9 mouse cellular contexts compared by ENCODE assay signal in the genomic region with DNA sequence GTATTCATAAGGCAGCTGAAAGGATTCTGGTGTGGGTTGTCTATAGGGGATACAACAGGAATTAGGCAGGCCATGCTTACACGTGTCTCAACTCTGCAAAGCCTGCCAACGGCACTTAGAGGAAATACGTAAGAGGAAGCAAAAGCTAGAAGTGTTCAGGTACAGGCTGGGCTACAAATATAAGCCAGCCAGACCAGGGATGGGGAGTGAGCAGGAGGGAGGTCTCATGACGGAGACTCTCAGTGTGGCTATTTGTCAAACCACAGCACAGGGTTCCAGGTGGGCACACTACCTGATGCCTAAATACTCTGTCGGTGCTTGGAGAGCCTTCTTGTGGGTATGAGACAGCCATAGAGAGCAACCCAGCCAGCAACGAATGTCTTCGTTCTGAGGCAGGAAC.
DNase-seq lines count a peak whose midpoint lies in the region; ATAC-seq and TF ChIP-seq lines count a peak whose summit lies in the region.
"Had no signal": no experiment of that assay in that cellular context is flagged by ENCODE, and none has a peak within 500 bp of the region (broad histone marks: within the 10 kb centered on the region; RNA-seq: fewer than 3 reads in every experiment).

No protein-coding gene starts in this region.

- H3K36me3 ChIP-seq in liver, adult 2 months (ENCODE audit: control insufficient read depth, insufficient read depth, low read length), result no peaks in the 10 kb centered on the region
- H3K36me3 ChIP-seq in liver, embryonic 11.5 days (ENCODE audit: control insufficient read depth, insufficient read depth, low read length), result no peaks in the 10 kb centered on the region
- no peaks in the 10 kb centered on the region for H3K36me3 ChIP-seq in hindbrain, embryonic 13.5 days
- H3K36me3 ChIP-seq in midbrain, embryonic 15.5 days (replicated peaks), result no peaks in the 10 kb centered on the region

- ATAC-seq in liver, embryonic 11.5 days (replicated peaks; ENCODE audit: low FRiP score), result no peak
- no peak for ATAC-seq in hindbrain, embryonic 13.5 days (ENCODE audit: low FRiP score)
- no peak for ATAC-seq in midbrain, embryonic 15.5 days (replicated peaks)

- intact Hi-C loops in gastrocnemius, adult 2 months (cut with DNase I), result no loop called here

- no peak overlapping the region for H3K4me3 ChIP-seq in gastrocnemius, adult 2 months
- H3K4me3 ChIP-seq in liver, adult 2 months (ENCODE audit: insufficient read depth, low read depth, low read length), result no peak overlapping the region
- H3K4me3 ChIP-seq in liver, embryonic 11.5 days (ENCODE audit: low read depth, low read length), result no peak overlapping the region
- H3K4me3 ChIP-seq in hindbrain, embryonic 13.5 days, result no peak overlapping the region
- H3K4me3 ChIP-seq in midbrain, embryonic 15.5 days, result no peak overlapping the region

- WGBS in liver, adult 2 months, result 77% methylated on average over 7 of the region's 7 CpGs
- 66% methylated on average over 7 of the region's 7 CpGs for WGBS in liver, embryonic 11.5 days
- WGBS in hindbrain, embryonic 13.5 days, result 74% methylated on average over 7 of the region's 7 CpGs
- WGBS in midbrain, embryonic 15.5 days, result 66% methylated on average over 7 of the region's 7 CpGs

- no peaks in the 10 kb centered on the region for H3K27me3 ChIP-seq in liver, adult 2 months (ENCODE audit: control insufficient read depth, insufficient read depth, low read length)
- H3K27me3 ChIP-seq in liver, embryonic 11.5 days (replicated peaks; ENCODE audit: control insufficient read depth, insufficient read depth, low read length), result no peaks in the 10 kb centered on the region
- H3K27me3 ChIP-seq in hindbrain, embryonic 13.5 days, result no peaks in the 10 kb centered on the region
- no peaks in the 10 kb centered on the region for H3K27me3 ChIP-seq in midbrain, embryonic 15.5 days (replicated peaks)

- peaks cover 7% of the 10 kb centered on the region for H3K4me1 ChIP-seq in liver, adult 2 months (ENCODE audit: control insufficient read depth, insufficient read depth, low read length)
- H3K4me1 ChIP-seq in liver, embryonic 11.5 days (replicated peaks; ENCODE audit: control insufficient read depth, insufficient read depth, low read length), result peaks cover 29% of the 10 kb centered on the region
- H3K4me1 ChIP-seq in hindbrain, embryonic 13.5 days (replicated peaks), result peaks cover 25% of the 10 kb centered on the region
- H3K4me1 ChIP-seq in midbrain, embryonic 15.5 days, result peaks cover 9% of the 10 kb centered on the region

- no peak for DNase-seq in gastrocnemius, adult 2 months
- no peak for DNase-seq in gastrocnemius, postnatal 10 days
- no peak for DNase-seq in liver, adult 2 months (ENCODE audit: extremely low read depth, low read depth, low spot score)
- no peak for DNase-seq in liver, embryonic 11.5 days (ENCODE audit: low spot score)
- no peak for DNase-seq in cerebellum, adult 11-12 months
- no peak for DNase-seq in left cerebral cortex, adult 8-10 months (ENCODE audit: low spot score in 2 of 2)
- DNase-seq: thymus, adult 18-20 months had no signal

- no peak overlapping the region for H3K9ac ChIP-seq in liver, adult 2 months (ENCODE audit: low read depth, low read length)
- no peak overlapping the region for H3K9ac ChIP-seq in liver, embryonic 11.5 days (ENCODE audit: low read depth, low read length)
- H3K9ac ChIP-seq in hindbrain, embryonic 13.5 days, result no peak overlapping the region
- no peak overlapping the region for H3K9ac ChIP-seq in midbrain, embryonic 15.5 days

- H3K79me2 ChIP-seq in liver, adult 2 months (ENCODE audit: control insufficient read depth, insufficient read depth, low read length), result no peaks in the 10 kb centered on the region

- no peak for TF ChIP-seq POLR2A in liver, adult 2 months (IDR thresholded peaks at IDR 0.05; ENCODE audit: extremely low read depth, insufficient read depth, low read length)

- peak overlapping the region; percentile 99 for H3K27ac ChIP-seq in gastrocnemius, adult 2 months
- H3K27ac ChIP-seq in liver, adult 2 months (replicated peaks; ENCODE audit: insufficient read depth, low read depth, low read length), result peak overlapping the region; percentile 55
- H3K27ac ChIP-seq in liver, embryonic 11.5 days (ENCODE audit: low read depth, low read length), result no peak overlapping the region
- H3K27ac ChIP-seq in hindbrain, embryonic 13.5 days, result peak overlapping the region; percentile 55
- peak overlapping the region; percentile 27; the same call in 1 of the 2 replicates for H3K27ac ChIP-seq in midbrain, embryonic 15.5 days

- no peaks in the 10 kb centered on the region for H3K9me3 ChIP-seq in liver, embryonic 11.5 days (ENCODE audit: control insufficient read depth, low read length)
- peaks cover 6% of the 10 kb centered on the region; the same call in 1 of the 2 replicates for H3K9me3 ChIP-seq in hindbrain, embryonic 13.5 days
- no peaks in the 10 kb centered on the region for H3K9me3 ChIP-seq in midbrain, embryonic 15.5 days

- TF ChIP-seq CTCF in gastrocnemius, adult 2 months (IDR thresholded peaks at IDR 0.05), result no peak
- no peak for TF ChIP-seq CTCF in liver, adult 2 months (IDR thresholded peaks at IDR 0.05; ENCODE audit: low read depth, low read length)

- no peak overlapping the region for H3K4me2 ChIP-seq in liver, embryonic 11.5 days
- H3K4me2 ChIP-seq in hindbrain, embryonic 13.5 days, result no peak overlapping the region
- H3K4me2 ChIP-seq in midbrain, embryonic 15.5 days, result no peak overlapping the region
